8 mouse cellular contexts compared by ENCODE assay signal in the genomic region with DNA sequence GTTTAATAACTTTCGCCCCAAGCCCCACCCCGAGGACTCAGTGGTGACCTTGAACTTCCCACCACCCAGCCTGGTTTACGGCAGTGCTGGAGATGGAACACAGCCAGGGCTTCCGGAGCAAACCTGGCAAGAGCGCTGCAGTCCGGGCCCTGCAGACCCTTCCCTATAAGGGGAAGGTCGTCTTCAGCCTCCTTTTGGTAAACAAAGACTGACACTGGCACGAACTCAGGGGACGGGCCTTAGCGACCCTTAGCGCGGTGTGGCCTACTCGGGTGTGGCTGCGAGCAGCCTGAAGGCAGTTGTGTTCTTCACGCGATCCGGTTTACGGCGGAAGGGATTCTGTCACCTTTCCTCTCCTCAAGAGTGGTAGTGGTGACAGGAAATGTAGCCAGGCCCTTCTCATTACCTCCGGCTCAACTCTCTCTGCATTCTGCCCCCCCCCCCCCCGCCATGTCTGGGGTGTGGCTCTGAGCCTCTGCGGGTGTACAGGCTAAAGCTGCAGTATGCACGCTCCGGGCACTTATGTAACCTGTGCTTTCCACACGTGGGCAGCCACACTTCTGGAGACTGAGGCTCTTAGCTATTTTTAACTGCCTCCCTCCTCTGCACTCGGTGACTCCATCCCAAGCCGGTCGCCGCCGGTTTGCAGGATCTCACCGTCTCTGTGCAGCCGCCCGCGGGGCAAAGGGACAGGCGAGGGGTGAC. TPM values are rescaled to one million over a fixed set of nuclear protein-coding genes. Genes with fewer than 3 reads are reported as not detected.
DNase-seq lines count a peak whose midpoint lies in the region; ATAC-seq and TF ChIP-seq lines count a peak whose summit lies in the region.

A gene (plus strand): TSS at position 84 of the 705 bp plus-strand sequence.

- 2% methylated on average over 34 of the region's 35 CpGs for WGBS in forebrain, embryonic 13.5 days
- WGBS in liver, embryonic 15.5 days (ENCODE audit: insufficient replicate concordance) = 1% methylated on average over 35 of the region's 35 CpGs
- WGBS in neural tube, embryonic 12.5 days = 1% methylated on average over 35 of the region's 35 CpGs

- TF ChIP-seq POLR2A in testis, adult 2 months (IDR thresholded peaks at IDR 0.05; ENCODE audit: control insufficient read depth, low read depth, low read length) = peak; percentile 8; the same call in 1 of the 2 replicates

- H3K27me3 ChIP-seq in forebrain, embryonic 13.5 days = no peaks in the 10 kb centered on the region
- H3K27me3 ChIP-seq in liver, embryonic 15.5 days = no peaks in the 10 kb centered on the region
- no peaks in the 10 kb centered on the region for H3K27me3 ChIP-seq in neural tube, embryonic 12.5 days (replicated peaks)
- H3K27me3 ChIP-seq in testis, adult 2 months (ENCODE audit: control insufficient read depth, insufficient read depth, low read length) = no peaks in the 10 kb centered on the region

- H3K9me3 ChIP-seq in ES-E14 (ENCODE audit: control insufficient read depth, insufficient read depth, low read depth, low read length) = no peaks in the 10 kb centered on the region
- no peaks in the 10 kb centered on the region for H3K9me3 ChIP-seq in forebrain, embryonic 13.5 days (replicated peaks)
- no peaks in the 10 kb centered on the region for H3K9me3 ChIP-seq in liver, embryonic 15.5 days (replicated peaks)
- H3K9me3 ChIP-seq in neural tube, embryonic 12.5 days = no peaks in the 10 kb centered on the region

- intact Hi-C loops in heart, postnatal 10 days (cut with DNase I) = no loop called here

- H3K27ac ChIP-seq in ES-E14 (ENCODE audit: insufficient read depth, low read depth, low read length, poor library complexity, severe bottlenecking) = peak within 1 kb of the TSS; percentile 65
- peak within 1 kb of the TSS; percentile 73 for H3K27ac ChIP-seq in forebrain, embryonic 13.5 days
- H3K27ac ChIP-seq in liver, embryonic 15.5 days (replicated peaks) = peak within 1 kb of the TSS; percentile 90
- peak within 1 kb of the TSS; percentile 72; the same call in 1 of the 2 replicates for H3K27ac ChIP-seq in neural tube, embryonic 12.5 days
- H3K27ac ChIP-seq in testis, adult 2 months (ENCODE audit: control insufficient read depth, insufficient read depth, low read depth, low read length) = peak within 1 kb of the TSS; percentile 95

- H3K4me2 ChIP-seq in forebrain, embryonic 13.5 days = peak within 1 kb of the TSS; percentile 100
- peak within 1 kb of the TSS; percentile 98 for H3K4me2 ChIP-seq in liver, embryonic 15.5 days
- peak within 1 kb of the TSS; percentile 99 for H3K4me2 ChIP-seq in neural tube, embryonic 12.5 days (replicated peaks)

- H3K4me1 ChIP-seq in ES-E14 (ENCODE audit: control insufficient read depth in 2 of 2, insufficient read depth in 2 of 2, low read length in 2 of 2, poor library complexity in 1 of 2) = peaks cover 3% of the 10 kb centered on the region in 2 experiments; a peak in 2 of 4 replicates
- H3K4me1 ChIP-seq in forebrain, embryonic 13.5 days = peaks cover 19% of the 10 kb centered on the region
- H3K4me1 ChIP-seq in liver, embryonic 15.5 days (replicated peaks) = peaks cover 40% of the 10 kb centered on the region
- 0 out of 2 replicates have a peak, but pooled peaks cover 12% of the 10 kb centered on the region for H3K4me1 ChIP-seq in neural tube, embryonic 12.5 days
- peaks cover 9% of the 10 kb centered on the region for H3K4me1 ChIP-seq in testis, adult 2 months (ENCODE audit: control insufficient read depth, insufficient read depth, low read length)

- in situ Hi-C loops in ES-E14 (cut with MboI; ENCODE audit: low sequenced_read_pairs in 2 of 2, unreplicated experiment in 2 of 2) = no loop called here

- peak; percentile 75 for ATAC-seq in forebrain, embryonic 13.5 days
- ATAC-seq in liver, embryonic 15.5 days (ENCODE audit: insufficient read depth) = peak; percentile 61
- peak; percentile 71 for ATAC-seq in neural tube, embryonic 12.5 days (ENCODE audit: low FRiP score, low read depth)

- H3K9ac ChIP-seq in ES-E14 (ENCODE audit: insufficient read depth, low read depth, low read length, poor library complexity, severe bottlenecking) = peak within 1 kb of the TSS; percentile 73
- H3K9ac ChIP-seq in forebrain, embryonic 13.5 days = peak within 1 kb of the TSS; percentile 85
- H3K9ac ChIP-seq in liver, embryonic 15.5 days = peak within 1 kb of the TSS; percentile 85
- H3K9ac ChIP-seq in neural tube, embryonic 12.5 days = peak within 1 kb of the TSS; percentile 77

- no peak for TF ChIP-seq CTCF in testis, adult 2 months (IDR thresholded peaks at IDR 0.05; ENCODE audit: control insufficient read depth, insufficient read depth, insufficient replicate concordance, low read depth, low read length)

- peak; percentile 54 for DNase-seq in ES-E14 (ENCODE audit: low read depth, low spot score)
- DNase-seq in c-Kit-positive CD71-positive TER-119-positive erythroid progenitor cells, embryonic 14.5 days (ENCODE audit: low spot score) = peak; percentile 48
- DNase-seq in heart, postnatal 10 days = peak; percentile 89 to 90
- DNase-seq in kidney, postnatal 4 days = peak; percentile 73 to 84

- H3K4me3 ChIP-seq in ES-E14 (ENCODE audit: insufficient read depth in 1 of 2, low read depth in 1 of 2, low read length in 2 of 2, poor library complexity in 1 of 2, severe bottlenecking in 1 of 2) = peak within 1 kb of the TSS; percentile 89 to 93
- H3K4me3 ChIP-seq in forebrain, embryonic 13.5 days = peak within 1 kb of the TSS; percentile 82
- peak within 1 kb of the TSS; percentile 80 for H3K4me3 ChIP-seq in liver, embryonic 15.5 days (replicated peaks)
- H3K4me3 ChIP-seq in neural tube, embryonic 12.5 days = peak within 1 kb of the TSS; percentile 77
- H3K4me3 ChIP-seq in testis, adult 2 months (ENCODE audit: control insufficient read depth, low read depth, low read length) = peak within 1 kb of the TSS; percentile 85

- no peaks in the 10 kb centered on the region for H3K36me3 ChIP-seq in ES-E14 (ENCODE audit: control insufficient read depth, insufficient read depth, low read length, poor library complexity, severe bottlenecking)
- no peaks in the 10 kb centered on the region for H3K36me3 ChIP-seq in forebrain, embryonic 13.5 days (ENCODE audit: poor library complexity, severe bottlenecking)
- no peaks in the 10 kb centered on the region for H3K36me3 ChIP-seq in liver, embryonic 15.5 days (replicated peaks)
- H3K36me3 ChIP-seq in neural tube, embryonic 12.5 days = no peaks in the 10 kb centered on the region
- no peaks in the 10 kb centered on the region for H3K36me3 ChIP-seq in testis, adult 2 months (ENCODE audit: control insufficient read depth, insufficient read depth, low read length)

TF ChIP-seq in ES-E14, 5 proteins besides CTCF, POLR2A, EP300 and RAD21:
- no peak for TF ChIP-seq CHD2 (IDR thresholded peaks at IDR 0.05; ENCODE audit: low read depth, low read length)
- 0 out of 2 replicates have a peak, but pooled peaks have one; percentile 28 for TF ChIP-seq HCFC1 (IDR thresholded peaks at IDR 0.05; ENCODE audit: borderline replicate concordance, insufficient read depth, low read length)
- TF ChIP-seq MAFK (IDR thresholded peaks at IDR 0.05; ENCODE audit: insufficient read depth, low read depth, low read length) = no peak
- no peak for TF ChIP-seq ZC3H11A (IDR thresholded peaks at IDR 0.05; ENCODE audit: borderline replicate concordance, low read depth, low read length)

RNA-seq across cellular contexts. Expression of the gene that starts here (rescaled TPM):
- 23.0 and 35.7 TPM in 2 replicates for total RNA-seq in ES-E14 (2012; rRNA removed)
- polyA plus RNA-seq in forebrain, embryonic 13.5 days (2015; fragmentation: Nextera tagmentation; extraction: Ambion mirVana) = 219 and 228 TPM in 2 replicates
- 100 to 1,000 TPM; 352 to 392 TPM for total RNA-seq in heart, postnatal 10 days (2021)
- polyA plus RNA-seq in liver, embryonic 15.5 days (2015; fragmentation: Nextera tagmentation; extraction: Ambion mirVana) = 135 and 142 TPM in 2 replicates
- polyA plus RNA-seq in neural tube, embryonic 12.5 days (2016; fragmentation: Nextera tagmentation; extraction: Ambion mirVana) = 162 and 168 TPM in 2 replicates
- 36.7 and 42.3 TPM in 2 replicates for polyA plus RNA-seq in testis, adult 2 months (2012; rRNA removed)

Comparison
In these comparisons a context has a peak if more than half of its experiments do, and no peak if none do; other contexts are left out.
1. Peak in every context shown above with its lines: DNase-seq, ATAC-seq, H3K4me3 ChIP-seq and H3K27ac ChIP-seq.